Mouse (Mus musculus) 416B (cell line): ENCODE data around the gene Nlrp9a.
"Not testable (repeated sequence)": the region's sequence is repeated elsewhere in the genome, so short reads cannot be mapped to it uniquely, and the experiment has no call there.

Source experiments
- DNase-seq: peaks from one replicate; pipeline ENCODE4 v3.0.0; 2011; ENCODE audit warnings: low read depth

The Nlrp9a gene

GRCm38 (mm10) chr7:26534723-26535122 is at the start of gene Nlrp9a:
Nlrp9a (plus strand) TSS chr7:26535023.
- not testable (repeated sequence) for DNase-seq

GRCm38 (mm10) chr7:26489514-26489913 is 45.3 kb upstream of the Nlrp9a start:
- peak; percentile 5 for DNase-seq

GRCm38 (mm10) chr7:26589077-26589476 is 54.3 kb downstream of the Nlrp9a start:
- no peak for DNase-seq

DNA sequence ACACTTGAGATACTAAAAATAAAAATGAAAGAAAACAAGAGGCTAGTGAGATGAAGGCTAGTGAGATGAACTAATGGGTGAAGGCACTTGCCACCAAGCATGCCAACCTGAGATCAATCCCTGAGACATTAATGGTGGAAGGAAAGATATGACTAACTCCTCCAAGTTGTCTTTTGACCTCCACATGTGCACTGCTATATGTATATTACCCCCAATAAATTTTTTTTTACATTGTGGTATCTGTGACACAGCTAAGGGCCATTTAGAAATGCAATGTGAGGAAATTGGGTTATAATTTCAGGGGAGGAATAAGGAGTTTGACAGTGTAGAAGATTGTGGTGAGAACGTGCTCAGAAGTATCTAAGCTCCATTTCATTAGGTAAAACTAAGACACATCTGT is 55.0 kb downstream of the Nlrp9a start:
- no peak for DNase-seq

DNA sequence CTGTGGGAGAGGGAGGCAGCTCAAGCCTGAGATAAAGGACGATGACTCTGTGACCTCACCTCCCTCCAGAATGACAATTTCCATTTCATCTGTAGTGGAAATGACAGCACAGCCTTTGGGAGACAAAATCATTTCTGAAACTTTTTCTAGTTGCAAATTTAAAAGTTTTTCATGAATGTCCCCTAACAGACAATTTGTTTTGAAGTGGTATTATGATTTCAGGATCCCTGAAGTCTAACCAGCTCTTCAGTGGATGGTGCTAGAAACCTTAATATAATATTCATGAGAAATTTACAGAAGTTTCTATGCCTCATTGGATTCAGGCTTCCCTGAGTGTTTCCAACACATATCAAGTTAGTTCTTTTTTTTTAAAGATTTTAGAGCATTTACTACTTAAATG is 83.5 kb downstream of the Nlrp9a start, which contains the start of gene Vmn1r185:
Vmn1r185 (minus strand) TSS at position 101 of the 400 bp plus-strand sequence.
- not testable (repeated sequence) for DNase-seq
